Mouse (Mus musculus) cerebellum, postnatal 25 days (tissue): ENCODE measurements at regions not wholly inside any gene's neighbourhood (a gene's known extent, or its start where the extent isn't known, plus 50 kb on each side); places are given as distances from the start of the nearest gene placed in this dataset.

ENCODE experiments used
- DNase-seq, 2 experiments: peaks; one replicate each; pipeline ENCODE4 v3.0.0; 2021; ENCODE audit warnings: mixed read lengths in 2 of 2

GRCm38 (mm10) chr6:54754810-54755209, 61.9 kb upstream of the Znrf2 start:
- DNase-seq, result no peak

DNA sequence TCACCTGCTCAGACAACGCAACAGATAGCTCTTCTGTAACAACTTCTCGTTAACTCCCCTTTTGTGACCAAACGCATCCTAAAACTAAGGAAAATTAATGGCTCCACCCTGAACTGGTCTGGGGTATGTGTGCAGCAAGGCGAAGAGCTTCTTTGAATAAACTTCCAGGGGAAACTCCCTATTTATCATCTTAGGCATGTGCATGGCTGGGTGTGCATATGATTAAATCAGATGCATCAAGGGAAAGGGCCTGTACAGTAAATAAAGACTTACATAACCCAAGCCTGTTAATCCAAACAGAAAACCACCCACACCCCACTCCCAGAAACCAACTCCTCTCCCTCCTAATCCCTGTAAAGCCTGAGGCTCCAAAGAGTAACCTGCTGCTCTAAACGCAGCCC, 59.2 kb upstream of the Znrf2 start:
- DNase-seq, result no peak

DNA sequence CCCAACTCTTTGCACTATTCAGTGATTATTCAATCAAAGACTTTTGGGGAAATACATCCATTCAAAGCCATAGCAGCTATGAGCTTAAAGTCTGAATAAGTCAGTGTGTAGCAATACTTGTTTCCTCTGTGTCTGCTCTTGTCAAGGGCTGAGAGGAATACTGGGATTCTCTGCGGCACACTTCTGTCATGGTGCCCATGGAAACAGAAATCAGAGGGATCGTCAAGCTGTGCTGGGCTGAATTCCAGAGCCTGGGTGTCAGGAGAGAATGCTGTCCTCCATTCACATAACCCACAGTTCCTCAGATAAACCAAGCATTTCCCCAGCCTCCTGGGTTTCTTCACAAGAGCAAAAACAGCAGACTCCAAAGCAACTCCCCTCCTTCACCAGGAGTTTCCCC, 58.6 kb upstream of the Znrf2 start:
- peak; percentile 82 to 87 for DNase-seq

DNA sequence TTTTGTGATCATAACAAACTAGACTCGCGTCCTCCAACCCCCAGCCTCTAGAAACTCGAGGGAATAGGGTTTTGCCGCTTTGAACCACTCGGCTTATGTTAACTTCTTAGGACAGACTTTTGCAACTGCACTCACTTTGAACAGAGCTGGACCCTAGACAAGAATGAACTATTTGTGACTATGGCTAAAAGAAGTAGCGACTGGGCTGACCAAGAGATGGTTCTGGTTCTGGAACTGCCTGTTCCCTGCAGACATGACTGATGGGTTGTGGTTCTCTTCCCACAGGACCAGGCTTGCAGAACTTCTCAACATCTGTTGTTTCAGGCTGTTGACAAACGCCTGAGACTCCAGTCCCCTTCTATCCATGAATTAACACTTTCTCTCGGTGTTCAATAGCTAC, 57.5 kb upstream of the Znrf2 start:
- no peak for DNase-seq

- no peak for DNase-seq
Measured at GRCm38 (mm10) chr6:54759942-54760498, 56.7 kb upstream of the Znrf2 start.

GRCm38 (mm10) chr6:54760541-54760940, 56.2 kb upstream of the Znrf2 start:
- no peak for DNase-seq

DNA sequence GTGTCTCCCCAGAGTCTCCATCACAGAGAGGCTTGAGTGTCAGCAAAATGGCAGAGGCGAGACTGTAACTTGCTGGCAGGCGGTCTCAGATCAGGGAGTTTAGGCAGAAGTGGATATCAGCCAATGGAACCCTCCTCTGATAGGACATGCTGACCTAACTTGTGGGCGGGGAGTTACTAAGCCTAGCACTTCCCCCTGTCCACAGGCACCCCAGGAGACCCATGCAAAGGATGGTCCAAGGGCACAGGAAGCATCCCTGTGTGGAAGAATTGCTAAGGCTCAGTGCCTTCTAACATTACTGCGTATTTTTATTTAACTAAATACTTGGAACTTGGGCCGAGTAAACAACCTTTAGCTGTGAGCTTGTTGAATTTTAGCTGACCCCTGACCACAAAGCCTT, 54.7 kb upstream of the Znrf2 start:
- DNase-seq, result no peak

GRCm38 (mm10) chr6:54762499-54762898, 54.2 kb upstream of the Znrf2 start:
- DNase-seq, result no peak

- DNase-seq, result no peak
Measured at GRCm38 (mm10) chr6:54763669-54764068, 53.0 kb upstream of the Znrf2 start.

DNA sequence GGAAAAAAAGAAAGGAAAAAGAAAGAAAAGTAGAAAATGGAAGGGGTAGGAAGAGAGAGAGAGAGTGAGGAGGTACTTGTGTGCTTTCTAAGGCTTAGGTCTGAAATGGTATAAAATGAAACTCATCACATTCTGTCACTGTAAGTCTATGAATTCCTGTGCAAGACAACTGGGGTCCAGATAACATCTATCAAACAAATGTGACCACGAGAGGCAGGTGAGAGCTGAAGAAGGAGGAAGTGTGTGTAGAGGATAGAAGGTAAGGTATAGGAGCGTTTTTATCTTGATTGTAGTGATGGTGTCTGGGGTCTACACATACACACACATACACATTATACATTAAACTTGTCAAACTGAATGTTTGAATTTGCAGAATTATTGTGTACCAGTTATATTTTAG, 51.0 kb upstream of the Znrf2 start:
- no peak for DNase-seq

GRCm38 (mm10) chr6:54766485-54767112, 50.1 kb upstream of the Znrf2 start:
- DNase-seq, result no peak
